Mouse (Mus musculus) hindbrain, embryonic 16.5 days (tissue): ENCODE data around the gene Itgb3. TPM values are rescaled to one million over a fixed set of nuclear protein-coding genes. Genes with fewer than 3 reads are reported as not detected.

Experiments used
- ATAC-seq: fragments of 200-750 bp; cut with Nextera tagmentation; 2 replicates; pipeline ENCODE4 v1.8.0; 2017; ENCODE audit warnings: moderate TSS enrichment, moderate library complexity
- H3K27ac ChIP-seq: fragments of 300-500 bp; sonication (generic); 2 replicates; pipeline ENCODE4 v1.5.1; 2014; ENCODE audit warnings: low read depth, mild to moderate bottlenecking, control low read depth, low read length, moderate library complexity
- H3K27me3 ChIP-seq: fragments of 300-500 bp; sonication (generic); replicated peaks from 2 replicates; pipeline ENCODE4 v1.6.1; 2014; ENCODE audit warnings: low read length; ENCODE audit not compliant: control insufficient read depth, insufficient read depth
- H3K36me3 ChIP-seq: fragments of 300-500 bp; sonication (generic); 2 replicates; pipeline ENCODE4 v1.6.1; 2014; ENCODE audit warnings: mild to moderate bottlenecking, low read length, moderate library complexity, mixed read lengths; ENCODE audit not compliant: control insufficient read depth, insufficient read depth
- H3K4me1 ChIP-seq: fragments of 300-500 bp; sonication (generic); 2 replicates; pipeline ENCODE4 v1.6.1; 2014; ENCODE audit warnings: low read depth, low read length; ENCODE audit not compliant: control insufficient read depth, insufficient read depth
- H3K4me2 ChIP-seq: fragments of 300-500 bp; sonication (generic); 2 replicates; pipeline ENCODE4 v1.6.1; 2014; ENCODE audit warnings: mild to moderate bottlenecking, low read length, control low read depth, moderate library complexity
- H3K4me3 ChIP-seq: fragments of 300-500 bp; sonication (generic); 2 replicates; pipeline ENCODE4 v1.5.1; 2014; ENCODE audit warnings: mild to moderate bottlenecking, low read length, control low read depth, moderate library complexity
- H3K9ac ChIP-seq: fragments of 300-500 bp; sonication (generic); 2 replicates; pipeline ENCODE4 v1.6.1; 2014; ENCODE audit warnings: low read depth, mild to moderate bottlenecking, control low read depth, low read length, moderate library complexity
- H3K9me3 ChIP-seq: fragments of 300-500 bp; sonication (generic); 2 replicates; pipeline ENCODE4 v1.6.1; 2014; ENCODE audit warnings: mild to moderate bottlenecking, low read length, moderate library complexity; ENCODE audit not compliant: control insufficient read depth
- WGBS: fragments of 180-500 bp; shearing (Covaris S2); extraction: QIAGEN DNeasy Blood & Tissue Kit; methylation state at CpG from one replicate; pipeline ENCODE4 v1.1.7; 2014; 5-methylcytosine and 5-hydroxymethylcytosine counted together
- polyA plus RNA-seq: library from polyadenylated mRNA; unstranded; fragments of >200 nt; fragmentation: Nextera tagmentation; extraction: Ambion mirVana; gene quantifications from 2 replicates; pipeline ENCODE4 v1.2.1, GENCODE M21; 2015

Gene Itgb3
- polyA plus RNA-seq, 1 experiment from 2014 or later = 1.6 TPM

DNA sequence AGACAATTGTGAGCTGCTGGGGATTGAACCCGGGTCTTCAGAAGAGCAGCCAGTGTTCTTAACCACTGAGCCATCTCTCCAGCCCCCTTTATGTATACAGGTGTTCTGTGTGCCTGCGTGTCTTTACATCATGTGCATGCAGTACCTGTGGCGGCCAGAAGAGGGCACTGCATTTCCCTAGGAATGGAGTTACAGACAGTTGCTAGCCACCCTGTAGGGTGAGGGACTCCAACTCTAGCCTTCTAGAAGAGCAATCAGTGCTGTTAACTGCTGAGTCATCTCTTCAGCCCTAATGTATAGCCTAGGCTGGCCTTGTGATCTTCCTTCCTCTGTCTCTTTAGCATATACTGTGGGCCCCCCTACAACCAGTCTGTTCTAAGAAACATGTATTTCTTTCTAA is 40.8 kb downstream of the Itgb3 start:
- no peak for ATAC-seq
- Histone ChIP-seq H3K4me1 (no peaks in the 10 kb centered on the region; the same call in 1 of the 2 replicates), H3K9me3 (no peaks in the 10 kb centered on the region), H3K4me3 (no peak overlapping the region), H3K36me3 (no peaks in the 10 kb centered on the region), H3K9ac (no peak overlapping the region), H3K27ac (no peak overlapping the region), H3K27me3 (no peaks in the 10 kb centered on the region), H3K4me2 (no peak overlapping the region)
- WGBS = 63% methylated on average over 3 of the region's 3 CpGs

DNA sequence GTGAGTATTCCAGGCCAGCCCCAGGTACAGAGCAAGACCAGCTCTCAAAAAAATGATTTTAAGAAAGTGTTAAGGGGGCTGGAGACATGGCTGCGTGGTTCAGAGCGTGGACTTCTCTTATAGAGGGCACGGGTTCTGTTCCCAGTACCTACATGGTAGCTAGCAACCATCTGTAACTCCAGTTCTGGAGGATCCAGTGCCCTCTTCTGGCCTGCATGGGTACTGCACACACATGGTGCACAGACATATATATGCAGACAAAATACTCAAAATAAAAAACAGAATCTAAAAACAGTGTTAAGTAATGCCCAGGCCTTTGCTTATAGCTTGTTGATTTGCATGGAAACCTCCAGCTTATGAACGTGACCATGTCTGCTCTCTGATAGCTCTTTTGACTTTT is 52.8 kb downstream of the Itgb3 start:
- Histone ChIP-seq H3K4me1 (no peaks in the 10 kb centered on the region), H3K36me3 (no peaks in the 10 kb centered on the region), H3K9ac (no peak overlapping the region), H3K27ac (no peak overlapping the region), H3K4me2 (no peak overlapping the region), H3K9me3 (no peaks in the 10 kb centered on the region), H3K27me3 (no peaks in the 10 kb centered on the region), H3K4me3 (no peak overlapping the region)
- ATAC-seq = no peak
- 93% methylated on average over 4 of the region's 4 CpGs for WGBS

DNA sequence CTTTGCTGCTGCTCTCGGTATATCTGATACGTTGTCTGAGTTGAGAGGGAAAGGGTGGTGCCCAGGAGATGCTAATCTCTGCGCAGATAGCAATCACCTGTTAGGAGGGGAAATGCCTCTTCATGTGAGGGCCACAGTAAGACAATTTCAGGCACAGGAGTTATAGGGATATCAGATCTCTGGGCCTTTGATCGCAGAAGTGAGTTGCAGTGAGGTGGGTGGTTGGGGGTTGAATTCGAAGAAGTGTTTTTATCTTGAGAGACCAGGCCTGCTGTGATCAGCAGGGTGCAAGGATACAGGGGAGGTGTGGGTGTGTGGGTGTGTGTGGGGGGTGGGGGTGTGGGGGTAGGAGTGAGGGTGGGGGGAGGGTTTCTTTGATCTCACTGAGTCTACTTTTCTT is 53.3 kb downstream of the Itgb3 start:
- 88% methylated on average over 5 of the region's 5 CpGs for WGBS
- Histone ChIP-seq H3K4me3 (no peak overlapping the region), H3K36me3 (no peaks in the 10 kb centered on the region), H3K27ac (no peak overlapping the region), H3K4me1 (no peaks in the 10 kb centered on the region), H3K27me3 (no peaks in the 10 kb centered on the region), H3K4me2 (no peak overlapping the region), H3K9ac (no peak overlapping the region), H3K9me3 (no peaks in the 10 kb centered on the region)
- ATAC-seq = no peak

DNA sequence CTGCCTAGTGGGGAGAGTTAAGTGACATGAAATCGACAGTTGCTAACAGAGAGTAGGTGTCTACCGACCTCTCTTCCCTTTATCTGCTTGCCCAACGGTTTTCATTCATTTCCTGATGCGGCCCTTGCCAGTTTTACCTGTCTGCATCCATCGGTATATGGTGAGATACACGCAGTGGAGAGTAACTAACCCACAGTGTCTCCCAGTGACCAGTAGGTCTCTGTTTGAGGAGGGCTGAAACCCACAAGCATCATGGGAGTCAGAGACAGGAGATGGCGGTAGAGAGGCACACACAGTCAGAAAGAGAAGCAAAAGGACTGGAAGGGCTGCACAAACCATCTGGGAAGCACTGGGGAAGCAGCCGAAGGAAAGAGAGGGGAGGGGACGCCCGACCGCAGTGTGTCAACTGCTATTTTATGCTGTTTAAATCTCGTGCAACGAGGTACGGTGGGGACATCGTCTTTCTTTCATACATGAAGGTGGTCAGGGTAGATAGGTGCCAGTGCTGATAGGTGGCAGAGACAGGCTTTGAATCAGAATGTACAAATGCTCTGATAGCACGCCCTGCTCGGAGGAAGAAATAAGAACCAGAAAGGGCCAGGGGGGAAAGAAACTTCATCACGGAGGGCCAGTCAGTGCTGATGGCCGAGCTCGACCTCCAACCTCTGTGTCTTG is 53.9 kb downstream of the Itgb3 start:
- Histone ChIP-seq H3K27ac (no peak overlapping the region), H3K4me2 (no peak overlapping the region), H3K27me3 (no peaks in the 10 kb centered on the region), H3K4me1 (no peaks in the 10 kb centered on the region), H3K9ac (no peak overlapping the region), H3K36me3 (no peaks in the 10 kb centered on the region), H3K4me3 (no peak overlapping the region), H3K9me3 (no peaks in the 10 kb centered on the region)
- ATAC-seq = no peak
- 81% methylated on average over 20 of the region's 20 CpGs for whole genome bisulfite sequencing

- H3K27ac ChIP-seq = no peak overlapping the region
- WGBS = 95% methylated on average over 11 of the region's 11 CpGs
- H3K9ac ChIP-seq = no peak overlapping the region
Measured at GRCm38 (mm10) chr11:104662573-104662972, 54.8 kb downstream of the Itgb3 start.

GRCm38 (mm10) chr11:104663241-104663877 is 55.6 kb downstream of the Itgb3 start:
- H3K36me3 ChIP-seq = no peaks in the 10 kb centered on the region
- H3K9ac ChIP-seq = no peak overlapping the region
- no peak overlapping the region for H3K4me2 ChIP-seq
- WGBS = 77% methylated on average over 6 of the region's 6 CpGs
- H3K27ac ChIP-seq = no peak overlapping the region
- no peak overlapping the region for H3K4me3 ChIP-seq
- H3K27me3 ChIP-seq = no peaks in the 10 kb centered on the region
- H3K9me3 ChIP-seq = no peaks in the 10 kb centered on the region
- H3K4me1 ChIP-seq = no peaks in the 10 kb centered on the region
- ATAC-seq = no peak

More at GRCm38 (mm10) chr11:104662573-104662972, 54.8 kb downstream of the Itgb3 start:
- no peak for ATAC-seq
- Histone ChIP-seq H3K4me2 (no peak overlapping the region), H3K4me1 (no peaks in the 10 kb centered on the region), H3K4me3 (no peak overlapping the region), H3K36me3 (no peaks in the 10 kb centered on the region), H3K27me3 (no peaks in the 10 kb centered on the region), H3K9me3 (no peaks in the 10 kb centered on the region)

DNA sequence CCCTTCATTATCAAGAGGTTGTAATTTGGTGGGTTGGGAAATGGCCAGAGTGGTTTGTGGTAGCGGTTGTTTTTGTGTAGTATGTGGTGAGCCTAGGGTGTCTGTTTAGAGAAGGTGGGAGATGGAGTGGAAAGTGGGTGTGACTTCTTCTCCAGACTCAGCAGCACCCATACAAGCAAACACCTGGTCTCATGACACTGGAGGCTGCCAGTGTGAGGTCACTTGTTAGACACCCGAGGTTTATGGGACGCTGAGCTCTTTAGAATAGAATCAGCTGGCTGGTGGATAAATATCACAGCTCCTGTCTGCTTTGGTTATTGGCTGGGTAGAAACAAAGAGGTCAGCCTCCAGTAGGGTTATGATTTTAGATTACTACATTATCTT is 56.1 kb downstream of the Itgb3 start:
- H3K4me3 ChIP-seq = no peak overlapping the region
- no peaks in the 10 kb centered on the region for H3K27me3 ChIP-seq
- no peak overlapping the region for H3K4me2 ChIP-seq
- no peaks in the 10 kb centered on the region for H3K36me3 ChIP-seq
- WGBS = 86% methylated on average over 3 of the region's 3 CpGs
- no peak for ATAC-seq
- H3K27ac ChIP-seq = no peak overlapping the region
- no peaks in the 10 kb centered on the region for H3K4me1 ChIP-seq
- H3K9ac ChIP-seq = no peak overlapping the region
- no peaks in the 10 kb centered on the region for H3K9me3 ChIP-seq

DNA sequence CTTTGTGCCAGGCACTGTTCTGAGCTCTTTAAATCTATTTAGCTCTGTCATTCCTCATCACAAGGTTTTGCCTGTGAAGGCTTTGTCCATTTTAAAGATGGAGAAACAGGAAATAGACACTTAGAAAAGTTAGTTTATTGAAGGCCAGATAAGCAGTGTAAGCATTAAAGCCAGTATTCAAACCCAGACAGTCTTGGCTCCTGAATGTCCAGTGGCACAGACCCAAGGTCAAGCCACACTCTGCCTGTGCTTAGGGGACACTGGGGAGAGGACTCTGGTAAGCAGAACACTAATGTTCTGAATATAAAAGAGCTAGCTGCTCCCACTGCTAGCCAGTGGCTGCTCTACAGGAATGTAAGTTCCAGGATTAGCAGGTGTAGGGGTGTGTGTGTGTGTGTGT is 56.6 kb downstream of the Itgb3 start:
- Histone ChIP-seq H3K27ac (no peak overlapping the region), H3K9me3 (no peaks in the 10 kb centered on the region), H3K27me3 (no peaks in the 10 kb centered on the region), H3K4me3 (no peak overlapping the region), H3K9ac (no peak overlapping the region), H3K36me3 (no peaks in the 10 kb centered on the region), H3K4me1 (no peaks in the 10 kb centered on the region), H3K4me2 (no peak overlapping the region)
- ATAC-seq = no peak

DNA sequence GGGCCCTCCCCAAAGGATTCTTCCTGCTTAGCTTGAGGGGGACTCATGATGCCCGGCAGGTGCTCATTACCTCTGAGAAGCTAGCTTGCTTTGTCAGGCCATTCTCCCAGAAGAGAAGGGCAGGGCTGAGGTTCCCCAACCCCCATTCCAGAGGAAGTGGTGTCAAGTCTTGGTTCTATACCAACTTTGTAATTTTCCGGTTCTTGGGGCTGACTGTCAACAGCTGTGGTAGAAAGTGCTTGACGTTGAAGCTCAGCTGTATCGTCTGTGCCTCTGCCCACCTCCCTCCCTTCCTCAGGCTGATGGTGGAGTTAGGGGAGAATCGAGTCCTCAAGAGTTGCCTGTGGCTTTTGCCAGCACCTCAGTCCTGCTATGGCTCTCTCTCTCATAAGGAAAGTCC is 59.6 kb downstream of the Itgb3 start:
- ATAC-seq = no peak
- no peak overlapping the region for H3K9ac ChIP-seq
- H3K4me2 ChIP-seq = no peak overlapping the region
- H3K9me3 ChIP-seq = no peaks in the 10 kb centered on the region
- 66% methylated on average over 5 of the region's 5 CpGs for WGBS
- H3K27me3 ChIP-seq = no peaks in the 10 kb centered on the region
- no peak overlapping the region for H3K4me3 ChIP-seq
- H3K27ac ChIP-seq = no peak overlapping the region
- H3K36me3 ChIP-seq = no peaks in the 10 kb centered on the region
- H3K4me1 ChIP-seq = no peaks in the 10 kb centered on the region
